Mouse (Mus musculus) retina, adult 2 months (tissue): Measurements from ENCODE around the gene Nom1.
A peak's percentile ranks its signal among the peaks of the same experiment; 100 is the strongest.
"Not testable (repeated sequence)": the region's sequence is repeated elsewhere in the genome, so short reads cannot be mapped to it uniquely, and the experiment has no call there.

Experiments
- DNase-seq: peaks from one replicate; pipeline ENCODE4 v3.0.0-alpha.2; 2012; ENCODE audit warnings: low read depth, low spot score

Gene Nom1

DNA sequence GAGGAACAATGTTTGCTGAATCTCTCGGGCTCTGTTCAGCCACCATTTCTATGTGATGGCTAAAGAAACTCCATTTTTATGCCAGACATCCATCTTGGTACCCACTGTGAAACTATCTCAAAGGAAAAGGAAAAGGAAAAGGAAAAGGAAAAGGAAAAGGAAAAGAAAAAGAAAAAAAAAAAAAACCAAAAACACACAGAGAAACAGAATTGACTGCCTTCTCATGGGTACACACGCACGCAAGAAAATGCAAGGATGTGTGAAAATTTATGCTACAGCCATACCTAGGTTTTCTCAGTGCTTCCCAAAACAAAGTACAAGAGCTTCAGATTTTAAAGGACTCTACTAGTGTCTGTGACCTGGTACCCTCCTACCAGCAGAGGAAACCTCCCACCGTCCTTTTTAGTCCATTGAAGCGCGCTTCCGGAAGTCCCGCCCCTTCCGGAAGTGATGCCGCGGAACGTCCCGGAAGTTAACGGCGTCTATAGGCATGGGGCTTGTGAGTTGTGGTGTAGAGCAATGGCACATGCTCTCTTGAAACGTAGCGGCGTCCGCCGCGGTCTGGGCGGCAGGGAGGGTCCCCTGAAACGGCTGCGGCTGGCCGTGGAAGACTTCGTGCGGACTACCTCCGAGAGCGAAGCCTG lies at the start of gene Nom1:
Gene Nom1 (plus strand): TSS at position 437 of the 644 bp plus-strand sequence.
- DNase-seq, result peak; percentile 80

DNA sequence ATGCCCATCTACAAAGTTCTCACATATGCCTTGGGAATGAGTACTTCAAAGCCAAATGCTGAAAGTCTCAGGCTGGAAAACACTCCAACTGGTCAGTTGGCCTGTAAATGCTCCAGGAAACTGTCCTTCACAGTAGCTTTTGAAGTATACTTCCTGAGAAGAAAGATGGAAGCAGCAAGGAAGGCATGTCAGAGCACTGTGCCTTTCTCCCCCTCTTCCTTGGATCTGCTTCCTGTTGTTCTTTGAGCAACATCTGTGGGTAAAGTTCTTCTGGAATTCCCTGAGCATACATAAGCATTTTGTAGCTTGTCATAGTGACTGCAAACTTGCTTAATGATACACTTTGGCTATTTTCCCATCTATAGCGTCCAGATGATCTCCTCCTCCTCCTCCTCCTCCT lies 46.9 kb upstream of the Nom1 start:
- DNase-seq, result no peak

DNA sequence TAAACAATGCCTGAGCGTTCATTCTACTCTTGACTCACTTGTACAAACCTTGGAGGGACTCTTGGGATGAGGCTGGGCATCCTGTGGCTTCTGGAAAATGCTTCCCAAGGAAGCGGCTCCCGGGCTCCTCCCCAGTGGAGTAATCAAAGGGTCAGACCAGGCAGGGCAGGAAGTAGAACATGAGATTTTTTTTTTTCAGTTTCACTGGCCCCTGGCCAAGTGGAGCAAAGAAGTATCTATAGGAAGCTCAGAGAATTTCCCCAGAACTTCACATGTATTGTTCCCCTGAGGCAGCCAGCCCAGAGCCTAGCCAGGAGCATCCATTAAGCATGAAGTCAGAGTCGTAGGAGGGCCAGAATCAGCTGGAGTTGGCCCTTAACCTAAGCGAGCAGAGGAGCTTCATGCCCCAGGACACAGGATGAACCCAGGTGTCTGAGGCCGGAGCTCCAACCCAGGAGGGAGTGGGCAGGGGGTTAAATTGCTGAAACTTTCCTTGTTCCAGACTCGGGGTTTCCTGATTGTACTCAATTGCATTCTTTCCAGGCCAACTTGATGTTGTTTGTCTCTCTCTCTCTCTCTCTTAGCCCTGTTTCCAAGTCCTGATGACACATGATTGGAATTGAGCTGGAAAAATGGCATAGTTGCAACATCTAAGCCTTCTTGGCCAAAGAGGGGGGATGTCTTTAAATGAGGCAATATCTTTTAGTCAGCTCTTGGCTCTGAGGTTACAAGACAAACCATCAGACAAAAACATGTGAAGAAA lies 46.1 kb upstream of the Nom1 start:
- DNase-seq, result no peak

DNA sequence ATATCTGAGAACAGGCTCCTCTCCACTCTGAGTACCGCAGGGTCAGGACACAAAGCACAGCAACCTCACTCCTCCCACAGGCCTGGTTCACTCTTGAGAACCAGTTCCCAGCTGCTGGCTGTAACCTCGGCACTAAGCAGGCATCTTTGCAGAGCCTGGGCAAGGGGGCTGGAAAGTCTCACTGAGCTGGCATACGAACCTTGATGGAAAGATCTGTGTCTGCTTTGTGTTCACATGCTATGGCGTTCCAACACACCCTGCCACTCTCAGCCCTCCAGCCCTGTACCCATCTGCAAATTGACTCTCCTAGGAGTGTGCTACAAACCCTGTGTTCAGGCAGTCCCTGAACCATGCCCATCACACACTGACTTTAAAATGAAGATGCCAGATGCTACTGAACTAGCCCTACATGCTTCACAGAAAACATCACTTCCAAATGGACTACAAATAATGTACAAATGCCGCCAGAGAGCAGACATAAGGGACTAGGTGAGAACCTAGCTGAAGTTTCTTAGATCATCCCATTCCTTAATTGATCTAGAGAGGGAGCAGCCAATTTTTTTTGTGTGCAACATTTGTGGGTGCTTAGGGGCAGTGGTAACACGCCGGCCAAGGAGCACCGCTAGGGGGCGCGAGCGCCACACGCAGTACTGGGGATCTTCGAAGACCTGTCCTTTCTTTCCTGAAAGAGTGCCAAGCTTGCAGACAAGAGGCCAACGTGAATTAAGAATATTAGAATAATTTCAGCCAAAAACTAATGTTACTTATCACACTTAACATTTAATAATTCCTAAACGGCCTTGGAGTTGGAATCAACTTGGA lies 45.3 kb upstream of the Nom1 start:
- DNase-seq, result peak; percentile 23

DNA sequence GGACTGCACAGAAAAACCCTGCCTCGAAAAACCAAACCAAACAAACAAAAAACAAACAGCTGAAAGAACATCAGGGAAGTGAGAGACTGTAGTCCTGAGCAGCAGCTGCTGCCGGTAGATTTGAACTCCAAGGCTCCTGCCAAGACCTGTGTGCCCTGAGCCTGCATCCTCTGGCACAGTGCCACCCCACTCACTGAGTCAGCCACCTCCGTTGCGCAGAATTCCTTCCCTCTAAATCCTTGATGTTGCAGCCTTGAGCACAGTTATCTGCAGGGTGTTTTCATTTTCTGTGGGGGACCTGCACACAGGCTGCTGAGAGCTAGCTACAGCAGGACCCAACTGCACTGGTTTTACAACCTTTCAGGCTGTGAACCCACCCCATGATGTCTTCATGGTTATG lies 36.0 kb upstream of the Nom1 start:
- DNase-seq, result no peak

DNA sequence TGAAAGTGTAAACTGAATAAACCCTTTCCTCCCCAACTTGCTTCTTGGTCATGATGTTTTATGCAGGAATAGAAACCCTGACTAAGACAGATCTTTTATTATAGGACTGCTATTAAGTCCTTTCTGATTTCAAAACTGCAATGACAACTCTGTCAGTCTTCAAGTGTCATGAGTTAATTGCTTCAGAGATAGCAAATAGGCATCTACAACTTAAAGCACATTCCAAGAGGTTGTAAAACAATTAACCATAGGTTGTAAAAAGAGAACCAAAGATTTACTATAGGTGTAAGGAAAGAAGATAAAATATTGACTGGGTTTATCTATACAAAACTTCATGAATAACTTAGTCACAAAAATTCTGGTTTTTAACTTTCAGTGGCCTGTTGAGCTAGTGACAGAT lies 23.6 kb upstream of the Nom1 start:
- no peak for DNase-seq

DNA sequence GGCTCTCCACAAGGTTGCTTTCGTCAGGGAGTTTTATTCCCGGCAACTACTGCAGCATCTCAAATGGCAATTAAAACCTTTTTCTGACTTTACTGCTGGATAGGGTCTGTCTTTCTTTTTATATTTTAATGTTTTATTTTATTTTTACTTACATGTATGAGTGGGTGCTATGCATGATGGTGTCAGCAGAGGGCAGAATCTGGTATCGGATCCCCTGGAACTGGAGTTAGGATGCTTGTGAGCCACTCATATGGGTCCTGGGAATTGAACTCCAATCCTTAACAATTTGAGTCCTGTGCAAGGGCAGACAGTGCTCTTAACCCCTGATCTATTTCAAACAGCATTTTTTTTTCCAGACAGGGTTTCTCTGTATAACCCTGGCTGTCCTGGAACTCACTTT lies 21.4 kb upstream of the Nom1 start:
- DNase-seq, result no peak

DNA sequence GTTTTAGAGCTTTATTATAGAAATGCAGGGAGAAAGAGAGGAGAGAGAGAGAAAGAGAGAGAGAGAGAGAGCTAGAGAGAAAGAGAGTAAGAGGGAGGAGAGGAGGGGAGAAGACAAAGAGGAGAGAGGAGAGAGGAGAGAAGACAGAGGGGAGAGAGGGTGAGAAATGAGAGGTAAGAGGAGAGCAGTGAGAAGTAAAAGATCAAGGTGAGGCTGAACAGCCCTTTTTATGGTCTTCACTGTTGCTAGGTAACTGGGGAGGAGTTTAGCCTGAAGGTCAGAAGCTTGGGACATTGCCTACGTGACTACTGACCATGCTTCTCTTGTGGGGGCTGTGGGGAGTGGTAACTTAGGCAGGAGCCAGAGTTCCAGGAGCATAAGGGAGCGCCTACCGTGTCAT lies 11.1 kb upstream of the Nom1 start:
- not testable (repeated sequence) for DNase-seq

DNA sequence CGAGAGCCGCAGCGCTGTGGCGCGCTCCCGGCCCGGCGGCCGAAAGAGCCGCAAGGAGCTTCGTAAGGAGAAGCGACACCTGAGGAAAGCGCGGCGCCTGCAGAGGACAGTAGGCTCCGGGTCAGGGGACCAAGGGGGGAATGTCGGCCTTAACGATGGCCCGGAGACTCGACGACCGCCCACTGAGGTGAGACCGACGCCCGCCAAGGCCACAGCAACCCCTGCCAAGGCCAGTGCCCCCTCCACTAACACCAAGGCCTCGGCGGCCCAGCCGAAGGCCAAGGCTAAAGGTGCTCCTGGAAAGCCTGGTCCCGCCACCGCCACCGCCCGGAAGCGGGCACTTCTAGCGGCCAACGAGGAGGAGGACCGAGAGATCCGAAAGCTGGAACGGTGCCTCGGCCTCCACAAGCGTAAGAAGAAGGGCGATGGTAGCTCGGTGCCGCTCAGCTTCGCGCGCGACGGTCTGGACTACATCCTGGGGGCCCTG lies 451 bp downstream of the Nom1 start:
- no peak for DNase-seq

DNA sequence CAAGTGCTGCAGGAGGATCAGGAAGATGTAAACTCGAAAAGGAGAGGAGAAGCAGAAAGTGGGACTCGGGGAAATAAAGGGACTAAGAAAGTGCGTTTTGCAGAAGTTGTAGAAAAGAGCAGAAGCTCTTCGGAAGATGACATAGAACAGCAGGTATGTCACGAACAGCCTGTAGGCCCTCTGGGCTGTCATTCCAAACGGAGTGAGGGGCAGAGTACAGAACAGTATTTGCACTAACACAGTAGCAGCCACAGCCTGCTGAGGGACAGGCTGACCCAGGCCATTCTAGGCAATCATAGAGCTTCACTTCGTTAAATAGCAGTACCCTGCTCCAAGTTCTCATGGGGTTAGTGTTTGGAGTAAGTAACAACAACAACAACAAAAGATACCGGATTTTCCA lies 1.0 kb downstream of the Nom1 start:
- no peak for DNase-seq

DNA sequence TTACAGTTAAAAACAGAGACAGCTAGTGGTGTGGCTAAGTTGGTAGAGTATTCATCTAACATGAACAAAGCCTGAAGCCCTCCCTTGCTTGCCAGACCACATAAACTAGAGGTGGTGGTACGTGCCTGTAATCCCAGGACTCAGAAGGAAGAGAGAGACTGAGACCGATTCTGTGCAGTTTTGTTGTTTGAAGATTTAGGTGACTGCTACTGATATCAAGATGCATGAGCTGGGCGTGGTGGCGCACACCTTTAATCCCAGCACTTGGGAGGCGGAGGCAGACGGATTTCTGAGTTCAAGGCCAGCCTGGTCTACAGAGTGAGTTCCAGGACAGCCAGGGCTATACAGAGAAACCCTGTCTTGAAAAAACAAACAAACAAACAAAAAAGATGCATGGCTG lies 2.3 kb downstream of the Nom1 start:
- not testable (repeated sequence) for DNase-seq

DNA sequence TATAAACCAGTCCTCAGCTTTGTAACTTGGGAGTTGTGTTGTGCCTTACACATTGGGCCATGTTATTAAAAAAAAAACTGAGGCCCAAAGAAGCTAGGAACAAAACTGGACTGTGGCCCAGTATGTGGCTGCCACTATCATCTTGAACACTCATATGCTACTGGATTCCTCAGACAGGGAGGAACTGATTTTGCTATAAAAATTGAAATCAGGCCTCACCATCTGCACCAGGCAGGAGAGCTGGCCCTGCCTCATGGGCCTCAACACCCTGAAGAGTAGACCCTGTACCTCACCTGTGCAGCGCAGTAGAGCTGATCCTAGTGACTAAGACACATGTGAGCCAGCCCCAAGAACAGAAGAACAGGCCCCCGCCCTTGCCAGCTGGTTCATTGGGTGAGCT lies 10.8 kb downstream of the Nom1 start:
- no peak for DNase-seq

DNA sequence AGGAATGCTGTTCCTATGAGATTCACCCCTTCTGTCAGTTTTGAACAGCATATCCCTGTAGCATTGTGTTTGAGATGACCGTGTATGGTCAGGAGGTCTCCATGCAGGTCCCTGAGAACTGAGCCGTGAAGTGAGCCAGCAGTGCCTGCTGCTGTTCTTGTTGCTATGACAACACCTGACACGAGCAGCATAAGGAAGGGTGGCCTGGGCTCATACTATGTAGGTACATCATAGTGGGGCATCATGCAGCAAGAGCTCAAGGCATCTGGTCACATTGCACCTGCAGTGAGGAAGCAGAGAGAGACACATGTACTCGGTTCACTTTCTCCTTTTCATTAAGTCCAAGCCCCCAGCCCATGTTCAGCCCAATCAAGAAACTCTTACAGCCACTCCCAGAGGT lies 17.9 kb downstream of the Nom1 start:
- no peak for DNase-seq

DNA sequence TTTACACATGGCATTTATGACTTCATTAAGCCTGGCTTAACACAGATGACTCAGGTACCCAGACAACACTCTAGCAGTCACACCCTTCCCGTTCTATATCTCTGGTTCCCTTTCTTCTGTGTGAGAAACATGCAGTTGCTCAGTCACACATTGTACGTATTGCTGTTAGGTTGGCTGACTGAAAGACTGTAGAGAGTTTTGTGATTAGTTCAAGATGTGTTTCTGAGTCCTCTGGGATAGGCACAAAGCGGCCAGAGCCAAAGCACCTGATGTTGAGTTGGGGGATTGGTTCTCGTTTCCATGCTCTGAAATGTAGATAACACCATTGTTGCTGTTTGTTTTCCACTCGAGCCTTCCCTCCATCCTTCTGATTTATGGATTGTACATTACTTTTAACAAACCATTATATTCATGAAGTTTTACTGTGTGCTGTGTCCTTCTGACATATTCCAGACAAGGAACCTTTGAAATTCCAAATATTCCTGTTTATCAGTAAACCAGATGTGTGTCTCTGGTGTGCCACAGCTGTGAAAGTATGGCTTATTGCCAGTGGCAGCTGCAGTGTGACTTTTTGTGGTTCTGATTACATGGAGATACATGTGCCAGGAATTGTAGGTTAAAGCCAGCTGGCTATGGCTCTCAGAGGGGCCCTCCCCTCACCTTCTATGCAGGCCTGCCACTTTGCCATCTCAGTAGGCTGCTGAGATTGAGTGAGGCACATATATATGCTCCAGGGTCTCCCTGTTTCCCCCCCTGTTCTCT lies 22.6 kb downstream of the Nom1 start:
- no peak for DNase-seq

DNA sequence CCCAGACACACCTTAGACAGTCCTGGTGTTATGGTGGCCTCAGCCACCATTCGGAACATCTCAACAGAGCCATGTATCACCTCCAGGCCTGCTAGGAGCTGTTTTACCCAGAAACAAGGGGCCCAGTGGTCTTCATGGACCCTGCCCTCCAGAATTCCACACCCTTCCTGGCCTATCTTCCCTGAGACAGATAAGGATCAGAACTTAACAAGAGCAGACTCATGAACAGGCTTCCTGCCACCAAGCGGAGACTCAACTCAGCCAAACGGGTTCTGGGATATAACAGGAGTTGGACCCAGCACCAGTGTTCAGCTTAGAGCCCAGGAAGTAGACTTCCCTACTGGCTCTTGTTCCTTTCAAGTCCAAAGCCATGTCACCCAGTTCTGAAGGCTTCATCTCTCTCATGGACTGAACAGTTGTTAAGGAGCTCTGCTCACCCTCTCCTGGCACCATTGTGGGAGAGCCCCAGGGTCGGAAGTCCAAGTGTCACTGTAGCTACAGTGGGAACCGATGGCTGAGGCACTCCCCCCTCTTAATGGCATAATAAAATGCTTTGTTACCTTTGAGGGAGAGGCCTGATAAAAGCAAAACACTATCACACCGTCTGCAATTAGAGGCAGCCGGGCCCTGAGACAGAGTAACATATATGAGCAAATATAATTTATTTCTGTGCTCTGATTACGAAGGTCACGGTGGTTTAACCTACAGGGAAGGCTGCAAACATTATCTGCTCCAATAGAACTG lies 28.7 kb downstream of the Nom1 start:
- DNase-seq, result no peak

DNA sequence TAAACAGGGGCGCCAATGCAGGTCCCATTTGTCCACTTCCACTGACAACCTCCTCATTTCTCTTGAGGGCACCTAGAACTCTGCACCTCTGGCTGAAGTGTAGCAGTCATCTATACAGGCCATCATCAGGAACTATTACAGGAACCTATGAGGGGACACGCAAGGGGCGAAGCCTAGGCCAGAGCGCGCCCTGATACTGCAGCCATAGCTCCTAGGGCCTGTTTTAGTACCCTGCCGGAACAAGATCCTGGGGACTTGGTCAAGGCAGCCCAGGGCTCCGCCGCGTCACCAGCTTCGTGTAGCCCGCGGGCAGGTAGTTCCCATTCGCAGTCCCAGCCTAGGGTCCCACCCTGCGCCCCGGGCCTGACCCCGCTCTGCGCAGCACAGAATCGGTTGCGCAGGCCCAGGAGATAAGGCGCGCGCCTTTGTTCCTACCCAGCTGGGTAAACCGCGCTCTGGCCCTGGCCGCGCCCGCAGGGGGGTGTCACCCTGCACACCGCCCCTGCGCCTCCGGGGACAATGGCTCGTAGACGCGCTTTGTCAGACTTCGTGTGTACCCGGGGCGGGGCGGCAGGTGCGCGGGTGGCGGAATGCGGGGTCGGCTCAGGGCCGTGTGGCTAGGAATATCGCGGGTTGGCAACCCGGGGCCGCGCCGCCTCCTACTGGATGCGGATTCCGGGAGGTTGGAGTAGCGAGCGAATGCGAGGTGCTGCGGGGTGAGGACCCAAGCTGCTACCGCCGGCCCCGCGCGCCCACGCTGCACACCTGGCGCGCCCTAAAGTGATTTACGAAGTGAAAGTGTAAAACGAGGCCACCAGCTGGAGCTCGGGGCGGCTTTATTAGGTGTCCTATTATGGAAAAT lies 33.3 kb downstream of the Nom1 start:
- DNase-seq, result no peak

DNA sequence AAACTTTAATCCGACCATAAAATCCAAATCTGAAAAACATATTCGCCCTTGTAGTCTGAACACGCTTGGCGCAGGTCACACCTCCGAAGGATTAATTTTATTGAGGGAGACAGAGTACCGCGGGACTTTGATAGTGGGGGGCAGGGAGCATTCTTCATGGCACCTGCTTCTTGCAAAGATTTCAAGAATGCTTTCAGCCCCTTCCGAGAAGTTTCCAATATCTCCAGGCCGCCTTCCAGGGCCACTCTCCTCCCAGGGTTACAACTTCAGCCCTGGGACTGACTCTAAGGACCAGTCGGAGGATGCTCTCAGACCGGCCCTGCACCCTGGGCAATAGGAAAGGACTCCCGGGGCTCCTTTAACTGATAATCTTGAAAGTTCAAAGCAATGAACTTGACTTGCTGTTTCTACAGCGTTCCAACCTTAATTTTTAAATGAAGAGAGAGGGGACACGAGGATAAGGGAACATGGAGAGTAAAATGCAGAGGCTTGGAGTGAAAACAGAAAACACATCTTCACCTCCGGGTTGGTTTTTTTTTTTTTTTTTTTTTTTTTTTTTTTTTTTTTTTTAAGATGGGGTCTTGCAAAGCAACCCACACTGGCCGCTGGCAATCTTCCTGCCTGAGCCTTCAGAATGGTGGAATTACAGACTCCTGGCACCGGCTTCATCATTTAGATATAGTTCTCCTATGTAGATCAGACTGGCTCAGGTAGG lies 34.0 kb downstream of the Nom1 start:
- no peak for DNase-seq

DNA sequence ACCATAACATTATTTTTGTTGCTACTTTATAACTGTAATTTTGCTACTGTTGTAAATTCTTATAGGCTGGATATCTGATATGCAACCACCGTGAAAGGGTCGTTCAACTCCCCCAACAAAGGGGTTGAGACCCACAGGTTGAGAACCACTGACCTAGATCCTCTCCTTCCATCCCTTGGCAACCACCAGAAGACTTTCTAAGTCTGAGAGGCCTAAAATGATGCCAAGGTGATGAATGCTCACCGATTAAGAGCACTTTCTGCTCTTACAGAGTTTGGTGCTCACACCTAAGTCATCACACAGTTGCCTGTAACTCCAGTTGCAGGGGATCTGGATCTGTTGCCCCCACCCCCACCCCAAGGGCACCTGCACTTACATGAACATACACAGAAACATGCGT lies 35.0 kb downstream of the Nom1 start:
- no peak for DNase-seq

DNA sequence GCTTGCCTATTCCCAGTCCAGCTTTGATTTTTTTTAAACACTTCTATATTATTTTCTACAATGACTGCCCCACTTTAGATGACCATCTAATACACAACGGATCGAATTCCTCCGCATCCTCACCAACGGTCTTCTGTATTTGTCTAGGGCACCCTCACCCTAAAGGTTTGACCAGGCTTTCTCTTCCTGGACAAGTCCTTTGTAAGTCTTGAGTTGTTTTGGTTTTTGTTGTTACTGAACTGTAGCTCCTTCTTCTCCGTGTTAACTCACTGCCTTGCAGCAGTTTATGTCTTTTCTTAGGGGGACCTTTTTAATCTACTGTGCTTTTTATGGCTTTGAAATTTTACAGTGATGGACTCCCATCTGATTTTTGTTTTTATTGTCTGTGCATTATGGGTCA lies 35.8 kb downstream of the Nom1 start:
- DNase-seq, result no peak
